Mouse (Mus musculus): ENCODE measurements at regions not wholly inside any gene's neighbourhood (a gene's known extent, or its start where the extent isn't known, plus 50 kb on each side); places are given as distances from the start of the nearest gene placed in this dataset.
"Not testable (repeated sequence)": the region's sequence is repeated elsewhere in the genome, so short reads cannot be mapped to it uniquely, and the experiment has no call there.

DNA sequence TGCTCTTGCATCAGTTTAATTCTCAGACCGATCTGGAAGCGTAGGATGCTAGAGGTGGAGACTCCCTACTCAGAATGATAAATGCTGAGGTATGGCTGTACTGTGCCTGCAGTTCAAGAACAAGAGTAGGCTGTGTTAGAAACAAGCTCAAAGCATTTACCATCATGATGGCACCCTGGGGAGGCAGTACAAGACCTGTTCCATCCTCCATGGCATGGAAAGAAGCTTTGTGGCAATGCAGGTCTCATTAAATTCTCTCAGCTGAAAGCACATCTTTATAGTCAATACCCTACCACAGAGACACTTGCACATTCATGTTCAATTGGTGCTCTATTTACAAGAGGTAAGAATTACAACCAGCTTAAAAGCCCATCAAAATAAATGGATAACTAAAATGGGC is 209.5 kb downstream of the Tbl1xr1 start:
- ATAC-seq (replicated peaks; ENCODE audit: poor library complexity, severe bottlenecking): no peak

DNA sequence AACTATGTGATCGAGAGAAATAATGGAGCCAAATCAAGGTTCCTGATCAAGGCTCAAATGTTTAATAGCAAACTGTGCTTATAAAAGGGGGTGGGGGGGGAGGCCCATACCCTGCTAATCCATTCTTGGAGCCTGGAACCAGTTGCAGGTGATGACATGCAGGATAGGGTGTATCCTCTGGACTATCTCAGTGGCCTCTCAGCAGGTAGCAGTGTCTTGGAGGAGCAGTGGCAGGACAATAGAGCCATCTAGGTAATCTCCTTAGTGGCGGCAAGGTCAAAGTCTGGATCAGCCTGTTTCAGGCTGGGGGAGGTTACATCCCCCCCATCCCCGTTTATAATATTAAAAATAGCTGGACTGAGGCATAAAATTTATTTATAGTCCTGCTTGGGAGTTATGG is 217.0 kb downstream of the Tbl1xr1 start:
- ATAC-seq (replicated peaks; ENCODE audit: poor library complexity, severe bottlenecking): no peak

DNA sequence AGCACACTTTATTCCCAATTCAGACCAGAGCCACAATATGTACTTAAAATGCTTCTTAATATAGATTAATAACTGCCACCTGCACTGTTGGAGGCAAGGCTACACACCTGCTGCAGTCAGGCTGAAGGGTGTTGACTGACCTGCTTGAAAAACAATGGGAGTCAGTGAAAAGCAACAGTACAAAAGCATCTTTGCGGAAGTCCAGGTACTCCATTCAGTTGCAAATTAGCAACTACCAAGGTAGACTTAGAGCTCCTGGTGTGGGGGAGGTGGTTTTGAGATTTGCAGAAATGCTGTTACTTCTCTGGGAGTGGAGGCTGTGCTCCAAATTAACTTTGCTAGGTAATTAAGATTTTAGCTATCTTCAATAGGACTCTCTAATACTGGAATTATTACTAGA is 217.6 kb downstream of the Tbl1xr1 start:
- ATAC-seq (replicated peaks; ENCODE audit: poor library complexity, severe bottlenecking): not testable (repeated sequence)

DNA sequence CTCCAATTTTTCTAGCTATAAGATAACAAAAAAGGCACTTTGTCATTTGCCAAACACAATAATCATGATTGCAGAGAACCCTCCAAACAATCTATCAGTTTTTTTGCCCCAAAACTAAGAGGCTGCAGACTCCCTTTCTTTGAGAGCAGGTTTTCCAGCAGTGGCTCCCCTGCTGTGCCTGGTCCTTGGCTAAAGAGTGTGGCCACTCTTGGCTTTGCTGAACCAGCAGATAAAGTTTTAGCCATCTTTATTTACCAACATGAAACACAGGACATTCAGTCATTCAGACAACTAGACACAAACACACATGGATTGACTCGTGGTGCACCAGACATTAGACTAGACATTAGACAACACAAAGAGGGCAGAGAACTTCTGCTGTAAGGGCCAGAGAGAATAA is 220.5 kb downstream of the Tbl1xr1 start:
- ATAC-seq (replicated peaks; ENCODE audit: poor library complexity, severe bottlenecking): not testable (repeated sequence)

DNA sequence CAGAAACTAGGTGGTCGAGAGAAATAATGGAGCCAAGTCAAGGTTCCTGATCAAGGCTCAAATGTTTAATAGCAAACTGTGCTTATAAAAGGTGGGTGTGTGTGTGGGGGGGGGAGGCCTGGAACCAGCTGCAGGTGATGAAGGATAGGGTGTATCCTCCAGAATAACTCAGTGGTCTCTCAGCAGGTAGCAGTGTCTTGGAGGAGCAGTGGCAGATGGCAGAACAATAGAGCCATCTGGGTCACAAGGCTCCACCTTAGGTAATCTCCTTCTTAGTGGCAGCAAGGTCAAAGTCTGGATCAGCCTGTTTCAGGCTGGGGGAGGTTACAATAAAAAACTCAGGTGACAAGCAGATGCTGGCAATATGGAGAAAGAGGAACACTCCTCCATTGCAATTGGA is 221.4 kb downstream of the Tbl1xr1 start:
- ATAC-seq (replicated peaks; ENCODE audit: poor library complexity, severe bottlenecking): not testable (repeated sequence)

DNA sequence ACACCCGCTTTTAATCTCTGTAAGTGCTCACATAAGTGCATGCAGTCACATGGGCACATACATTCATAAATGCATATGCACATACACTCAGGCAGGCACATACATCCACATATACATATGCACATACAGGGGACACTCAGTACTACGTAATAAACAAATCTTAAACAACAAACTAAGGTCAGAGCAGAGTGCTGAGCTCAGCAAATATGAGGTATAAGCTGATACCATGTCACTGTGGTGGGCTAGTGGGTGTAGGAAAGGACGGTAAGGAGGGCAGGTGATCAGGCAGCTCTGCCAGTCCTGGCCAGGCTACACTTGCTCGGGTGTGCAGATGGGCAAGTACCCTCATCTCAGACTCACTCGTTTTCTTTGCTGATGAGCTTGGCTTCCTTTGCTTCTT is 224.1 kb downstream of the Tbl1xr1 start:
- ATAC-seq (replicated peaks; ENCODE audit: poor library complexity, severe bottlenecking): no peak

DNA sequence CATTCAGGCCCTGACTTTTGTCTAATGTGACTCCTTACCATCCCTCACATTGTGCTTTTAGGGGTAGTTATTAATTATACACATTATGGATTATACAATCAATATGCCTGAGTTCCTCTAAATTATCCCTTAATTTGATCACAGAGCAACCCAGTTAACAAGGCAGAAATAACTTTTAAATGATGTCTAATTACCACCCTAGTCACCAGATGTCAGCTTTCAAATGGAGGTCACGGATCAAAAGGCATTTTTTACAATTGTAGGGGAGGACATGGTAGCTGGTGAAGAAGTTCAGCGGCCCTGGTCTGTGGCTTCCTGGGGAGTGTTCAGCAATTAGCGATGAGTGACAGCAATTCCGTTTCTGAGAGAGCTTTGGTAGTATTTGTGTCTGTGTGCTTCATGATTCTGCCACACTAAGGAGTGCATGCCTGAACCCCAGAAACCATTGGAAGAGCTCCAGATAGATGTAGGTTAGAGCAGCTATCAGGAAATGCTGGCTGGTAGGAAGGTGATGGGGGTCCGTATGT is 225.6 kb downstream of the Tbl1xr1 start:
- ATAC-seq (replicated peaks; ENCODE audit: poor library complexity, severe bottlenecking): no peak

DNA sequence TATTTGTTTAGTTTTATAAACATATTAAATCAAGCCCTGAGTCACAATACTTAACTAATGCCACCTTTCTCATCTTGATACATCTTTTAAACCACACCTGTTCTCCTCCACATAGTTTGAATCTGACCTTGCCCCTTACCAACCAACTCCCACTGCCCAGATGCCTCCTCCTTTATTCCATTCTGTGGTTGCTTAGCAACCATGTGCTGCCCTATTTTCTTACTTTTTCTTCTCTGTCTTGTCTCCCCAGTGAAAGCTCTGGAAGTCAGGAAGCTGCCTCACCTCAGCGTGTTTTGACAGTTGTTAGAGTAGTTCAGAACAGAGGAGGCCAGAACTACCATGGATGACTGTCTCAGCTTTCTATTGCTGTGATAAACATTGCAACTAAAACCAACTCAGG is 227.7 kb downstream of the Tbl1xr1 start:
- no peak for ATAC-seq (replicated peaks; ENCODE audit: poor library complexity, severe bottlenecking)

DNA sequence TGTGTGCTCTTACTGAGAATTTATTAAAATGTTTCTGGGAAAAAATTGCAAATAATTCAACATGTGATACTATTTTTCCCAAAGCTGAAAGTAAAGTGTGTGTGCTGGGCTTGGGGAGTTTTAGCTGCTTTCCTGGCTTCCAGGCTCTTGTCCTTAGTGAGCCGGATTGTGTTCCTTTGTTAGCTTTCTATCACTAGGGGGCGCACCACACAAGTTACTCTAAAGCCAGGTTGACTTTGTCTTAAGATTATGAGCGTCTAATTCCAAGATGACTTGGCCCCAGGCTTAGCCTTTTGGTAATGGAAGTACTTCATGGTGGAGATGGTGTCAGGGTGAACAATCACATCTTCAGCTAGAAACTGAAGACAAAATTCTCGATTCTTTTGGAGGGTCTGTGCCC is 230.2 kb downstream of the Tbl1xr1 start:
- ATAC-seq (replicated peaks; ENCODE audit: poor library complexity, severe bottlenecking): 0 out of 2 replicates have a peak, but pooled peaks have one; percentile 44

DNA sequence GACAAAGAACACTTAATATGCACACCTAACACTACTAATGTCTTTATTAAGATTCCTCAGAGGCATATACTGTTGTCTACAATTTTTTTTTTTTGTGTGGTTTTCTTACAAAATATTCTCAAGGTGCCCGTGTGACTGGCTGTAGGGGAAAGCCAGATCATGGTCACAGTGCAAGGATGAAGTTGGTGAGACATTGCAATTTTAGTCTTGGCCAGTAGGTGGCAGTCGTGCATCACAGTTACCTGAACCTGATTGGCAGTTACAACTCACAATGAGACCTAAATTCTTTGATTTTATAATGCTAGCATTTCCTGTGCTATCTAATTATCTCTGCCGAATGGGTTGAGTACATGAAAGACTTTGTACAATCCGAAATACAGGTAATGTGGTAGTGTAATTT is 232.5 kb downstream of the Tbl1xr1 start:
- ATAC-seq (replicated peaks; ENCODE audit: poor library complexity, severe bottlenecking): peak; percentile 88

DNA sequence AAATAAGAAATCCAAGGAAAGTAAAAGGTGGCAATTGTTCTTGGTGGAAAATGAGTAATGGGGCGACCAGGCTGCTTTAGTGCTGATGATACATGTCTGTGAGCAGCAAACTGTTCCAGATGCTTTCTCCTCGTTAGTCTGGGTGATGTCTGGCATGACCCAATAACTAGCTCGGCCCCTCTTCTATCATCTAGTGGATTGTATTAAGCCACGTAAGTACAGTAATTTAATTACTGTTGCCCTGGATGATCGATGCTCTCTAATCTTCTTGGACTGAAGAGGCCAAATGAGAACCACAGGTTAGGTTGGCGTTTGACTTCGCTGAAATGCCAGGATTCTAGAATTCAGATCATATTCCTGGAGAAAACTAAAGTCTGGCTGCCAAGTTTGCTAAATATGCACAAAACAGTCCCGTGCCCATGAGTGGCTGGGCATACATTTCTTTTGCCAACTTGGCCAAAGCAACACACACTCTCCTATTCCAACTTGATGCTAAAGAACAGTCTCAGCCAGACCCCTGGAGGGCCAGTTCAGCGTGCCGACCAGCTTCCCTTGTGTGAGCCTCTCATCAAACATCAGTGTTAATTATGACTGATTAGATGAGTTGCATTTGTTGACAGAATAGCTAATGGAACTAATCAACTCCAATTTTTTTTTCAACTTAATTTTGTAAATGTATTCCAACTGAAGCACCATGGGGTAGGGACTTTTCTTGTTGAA is 240.2 kb downstream of the Tbl1xr1 start:
- ATAC-seq (replicated peaks; ENCODE audit: poor library complexity, severe bottlenecking): no peak

DNA sequence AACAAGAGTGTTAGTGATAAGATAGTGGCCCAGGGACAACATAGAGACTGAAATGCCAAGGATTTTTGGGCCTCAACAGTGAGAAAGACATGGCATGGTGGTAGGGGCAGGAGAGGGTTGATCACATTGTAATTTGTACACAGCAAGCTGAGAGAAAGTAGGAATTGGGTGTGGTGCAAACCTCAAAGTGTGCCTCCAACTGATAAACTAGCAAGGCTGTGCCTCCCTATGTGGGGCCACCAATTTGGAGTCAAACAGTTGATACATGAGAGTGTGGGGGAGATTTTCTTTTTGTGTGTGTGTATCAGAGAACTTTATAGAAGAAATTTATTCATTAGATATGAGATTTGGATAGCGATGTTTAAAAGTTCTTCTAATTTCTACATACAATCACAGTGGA is 244.0 kb downstream of the Tbl1xr1 start:
- not testable (repeated sequence) for ATAC-seq (replicated peaks; ENCODE audit: poor library complexity, severe bottlenecking)

DNA sequence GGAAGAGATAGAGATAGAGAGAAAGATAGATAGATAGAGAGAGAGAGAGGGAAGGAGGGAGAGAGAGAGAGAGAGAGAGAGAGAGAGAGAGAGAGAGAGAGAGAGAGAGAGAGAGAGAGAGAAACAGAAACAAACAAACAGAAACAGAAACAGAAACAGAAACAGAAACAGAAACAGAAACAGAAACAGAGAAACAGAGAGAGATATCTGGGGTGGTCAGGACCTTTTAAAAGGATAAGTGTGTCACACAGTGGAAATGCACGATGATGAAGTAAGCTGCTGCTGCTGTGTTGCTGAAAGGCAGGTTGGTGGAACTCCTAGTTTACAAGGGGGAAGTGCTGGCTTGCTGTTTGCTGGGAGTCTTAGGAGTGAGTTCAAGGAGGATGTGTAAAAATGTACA is 254.8 kb downstream of the Tbl1xr1 start:
- no peak for ATAC-seq (replicated peaks; ENCODE audit: poor library complexity, severe bottlenecking)
